Mouse (Mus musculus): ENCODE results near the gene Frs3.

Frs3 gene

GRCm38 (mm10) chr17:47693671-47694441 is 5.0 kb downstream of the Frs3 start:
- DNase-seq, result peak; percentile 98

- no peak for DNase-seq
Observed at GRCm38 (mm10) chr17:47694442-47694502, 5.4 kb downstream of the Frs3 start, which contains the start of gene Gm21981. Gene Gm21981, minus strand, starts transcription at chr17:47694455.

- DNase-seq, result peak; percentile 100
Observed at GRCm38 (mm10) chr17:47694503-47695336, 5.9 kb downstream of the Frs3 start, which contains the start of gene Prickle4. Gene Prickle4, minus strand, starts transcription at chr17:47694736.

DNA sequence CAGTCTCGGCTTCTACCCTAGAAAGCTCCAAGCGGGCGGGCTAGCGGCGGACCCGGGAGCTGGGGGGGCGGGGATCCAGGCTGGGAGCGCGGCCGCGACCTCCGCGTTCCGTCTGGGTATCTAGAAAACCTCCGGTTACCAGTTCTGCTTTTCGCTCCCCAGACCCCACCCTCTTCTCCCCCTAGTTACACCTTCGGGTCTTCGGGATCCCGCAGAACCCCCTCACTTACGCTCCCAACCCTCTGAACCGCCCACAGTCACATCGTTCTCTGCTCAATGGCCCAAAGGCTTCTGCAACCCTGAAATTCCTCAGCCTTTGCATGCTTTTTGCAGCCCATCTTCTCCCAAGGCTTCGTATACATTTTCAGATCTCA is 6.5 kb downstream of the Frs3 start:
- no peak for DNase-seq

GRCm38 (mm10) chr17:47698156-47698555 is 9.3 kb downstream of the Frs3 start:
- DNase-seq, result no peak

DNA sequence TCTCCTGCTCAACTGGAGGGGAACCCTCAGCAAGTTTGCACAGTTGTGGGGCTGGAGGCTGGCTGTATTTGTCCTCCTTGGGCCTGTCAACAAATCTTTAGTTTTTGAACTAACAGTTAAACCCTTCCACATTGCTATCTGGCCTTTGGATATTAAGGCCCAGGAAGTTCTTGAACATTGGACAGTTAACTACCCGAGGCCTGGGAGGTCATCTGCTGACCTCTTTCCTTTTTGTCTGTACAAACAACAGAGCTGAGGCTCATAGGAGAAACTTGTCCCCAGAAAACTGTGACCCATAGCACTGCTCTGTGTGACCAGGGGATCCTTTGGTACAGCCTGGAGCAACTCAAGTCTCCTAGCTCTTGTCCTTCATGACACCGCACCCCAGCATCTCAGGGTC is 10.2 kb downstream of the Frs3 start:
- DNase-seq, result no peak

DNA sequence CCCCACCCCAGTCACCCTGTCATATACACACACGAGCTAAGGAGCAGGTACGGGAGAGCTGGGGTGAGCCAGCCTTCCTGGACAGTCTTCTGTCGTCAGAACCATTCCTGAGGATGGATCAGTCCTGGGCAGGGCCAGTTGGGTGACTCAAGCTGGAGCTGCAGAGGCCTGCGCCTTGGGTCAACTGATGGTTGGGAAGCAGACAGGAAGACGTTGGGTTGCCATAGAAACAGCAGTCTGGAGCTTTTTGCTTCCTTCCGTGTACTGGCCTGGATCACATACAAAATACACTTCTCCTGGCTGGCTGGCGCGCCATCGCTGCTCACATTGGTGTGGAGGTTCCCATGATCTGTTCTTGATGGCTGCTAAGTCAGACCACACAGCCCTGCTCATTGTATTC is 13.0 kb downstream of the Frs3 start:
- no peak for DNase-seq

- DNase-seq, result peak; percentile 93
Observed at GRCm38 (mm10) chr17:47702548-47703345, 13.9 kb downstream of the Frs3 start.

DNA sequence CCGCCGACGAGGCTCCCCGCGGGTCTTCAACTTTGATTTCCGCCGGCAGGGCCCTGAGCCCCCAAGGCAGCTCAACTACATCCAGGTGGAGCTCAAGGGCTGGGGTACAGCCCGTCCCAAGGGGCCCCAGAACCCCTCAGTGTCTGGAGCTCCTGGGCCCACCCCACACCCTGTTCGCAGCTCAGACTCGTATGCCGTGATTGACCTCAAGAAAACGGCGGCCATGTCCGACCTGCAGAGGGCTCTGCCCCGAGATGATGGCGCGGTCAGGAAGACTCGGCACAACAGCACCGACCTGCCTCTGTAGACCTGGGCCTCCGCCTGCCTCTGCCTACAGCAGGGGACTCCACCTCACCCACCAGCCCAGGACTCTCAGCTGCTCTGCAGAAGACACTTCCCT is 14.7 kb downstream of the Frs3 start:
- no peak for DNase-seq

DNA sequence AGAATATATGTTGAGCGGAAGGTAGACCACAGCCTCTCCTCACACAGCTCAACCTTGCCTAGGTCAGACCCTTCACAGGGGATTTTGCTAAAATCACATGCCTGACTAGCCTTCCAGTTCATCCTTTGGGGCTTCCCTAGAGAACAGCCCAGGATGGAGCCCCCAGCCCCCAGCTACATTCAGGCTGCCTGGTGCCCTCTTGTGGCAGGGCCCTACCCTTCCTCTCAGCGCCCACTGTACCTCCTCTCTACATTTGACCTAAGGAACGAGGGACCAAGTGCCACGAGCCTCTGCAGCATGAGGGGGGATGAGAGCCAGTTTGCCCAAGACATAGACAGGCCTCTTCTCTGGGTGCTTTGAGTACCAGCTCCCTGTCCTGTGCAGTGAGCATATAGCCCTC is 15.9 kb downstream of the Frs3 start:
- DNase-seq, result no peak

DNA sequence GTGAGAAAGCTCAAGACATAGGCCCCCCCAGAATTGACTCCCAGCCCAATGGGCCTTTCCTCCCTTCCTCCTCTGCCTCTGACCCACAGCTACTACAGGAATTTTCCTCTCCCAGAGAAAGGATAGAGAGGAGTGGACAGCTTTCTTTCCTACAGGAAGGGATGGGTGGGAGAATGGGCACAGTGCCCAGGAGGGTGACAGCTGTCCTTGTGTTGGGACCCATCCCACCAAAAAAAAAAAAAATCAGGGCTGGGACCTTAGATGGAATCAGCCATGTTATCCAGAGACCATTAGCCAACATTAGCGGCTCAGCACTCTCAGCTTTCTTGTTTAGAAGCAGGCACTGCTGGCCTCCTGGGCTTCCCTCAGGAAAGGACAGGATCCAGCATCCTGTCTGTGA is 17.4 kb downstream of the Frs3 start:
- no peak for DNase-seq

DNA sequence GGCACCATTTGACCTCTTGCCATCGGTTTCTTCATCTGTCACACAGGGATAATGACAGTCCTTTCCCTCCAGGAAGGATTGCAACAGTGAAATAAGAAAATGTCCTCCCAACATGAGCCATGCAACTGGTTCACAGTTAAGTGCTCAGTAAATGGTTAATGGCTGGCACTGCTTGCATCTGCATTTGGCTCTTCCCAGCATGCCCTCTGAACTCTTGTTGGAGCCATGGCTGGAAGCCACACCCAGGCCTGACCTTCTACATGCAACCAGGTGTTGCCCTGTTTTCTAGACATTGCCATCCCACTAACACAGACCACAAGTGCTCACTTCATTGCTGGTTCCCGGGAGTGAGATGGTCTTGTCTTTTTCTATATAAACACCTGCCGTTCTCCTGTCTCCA is 19.1 kb downstream of the Frs3 start:
- no peak for DNase-seq

DNA sequence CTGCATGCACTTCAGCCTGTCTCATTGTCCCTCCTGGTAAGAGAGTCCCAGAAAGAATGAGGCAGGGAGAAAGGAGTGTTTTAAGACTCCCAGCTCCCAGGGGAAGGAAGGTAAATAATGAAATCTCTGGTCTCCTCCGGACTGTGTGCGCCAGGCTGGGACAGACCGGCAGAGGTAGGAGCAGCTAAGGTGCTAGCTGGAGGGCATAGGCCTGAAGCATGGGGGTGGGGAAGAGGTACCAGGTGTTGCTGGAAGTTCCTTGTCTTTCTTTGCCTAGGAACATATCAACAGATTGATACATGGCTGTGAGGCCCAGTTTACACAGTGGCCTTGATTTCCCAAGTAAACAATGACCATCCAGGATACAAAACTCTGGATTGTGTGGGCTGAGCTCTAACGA is 20.1 kb downstream of the Frs3 start:
- DNase-seq, result no peak

GRCm38 (mm10) chr17:47710036-47710435 is 21.2 kb downstream of the Frs3 start:
- no peak for DNase-seq

DNA sequence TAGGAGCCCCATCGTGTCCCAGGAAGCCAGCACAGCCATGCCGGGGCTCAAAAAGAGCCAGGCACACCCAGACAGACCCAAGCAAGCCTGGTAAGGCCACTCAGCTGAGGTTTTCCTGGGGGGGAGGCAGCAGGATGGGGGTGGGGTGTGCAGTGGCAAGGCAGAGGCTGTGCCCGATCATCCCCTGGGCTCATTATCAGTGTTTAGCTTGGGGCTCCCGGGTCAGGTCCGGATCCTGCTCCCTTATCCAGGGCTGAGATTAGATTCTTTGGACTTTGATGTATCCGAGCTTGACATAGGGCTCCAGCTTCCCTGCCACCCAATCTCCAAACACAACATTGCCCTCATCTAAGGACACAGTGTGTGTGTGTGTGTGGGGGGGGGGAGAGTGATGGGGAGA is 23.1 kb downstream of the Frs3 start:
- no peak for DNase-seq

GRCm38 (mm10) chr17:47712889-47713571 is 24.2 kb downstream of the Frs3 start:
- no peak for DNase-seq

DNA sequence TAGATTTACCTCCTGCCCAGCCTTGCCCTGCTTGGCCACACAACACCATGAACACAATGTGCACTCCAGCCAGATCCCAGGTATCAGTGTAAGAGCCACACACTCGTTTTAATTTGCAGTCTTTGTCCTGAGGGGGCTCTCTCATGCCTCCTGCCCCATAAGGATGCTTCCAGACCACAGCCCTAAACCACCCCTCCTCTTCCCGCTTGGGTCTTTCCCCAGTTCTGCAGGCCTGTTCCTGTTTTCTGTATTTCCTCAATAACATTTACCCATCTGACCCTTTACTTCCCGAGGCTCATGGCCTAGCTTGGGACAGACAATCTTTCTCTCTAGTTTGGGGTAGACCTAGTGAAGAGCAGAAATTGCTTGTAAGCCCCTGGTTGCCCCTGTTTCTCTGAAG is 26.2 kb downstream of the Frs3 start:
- no peak for DNase-seq

GRCm38 (mm10) chr17:47721183-47721582 is 32.4 kb downstream of the Frs3 start:
- no peak for DNase-seq

DNA sequence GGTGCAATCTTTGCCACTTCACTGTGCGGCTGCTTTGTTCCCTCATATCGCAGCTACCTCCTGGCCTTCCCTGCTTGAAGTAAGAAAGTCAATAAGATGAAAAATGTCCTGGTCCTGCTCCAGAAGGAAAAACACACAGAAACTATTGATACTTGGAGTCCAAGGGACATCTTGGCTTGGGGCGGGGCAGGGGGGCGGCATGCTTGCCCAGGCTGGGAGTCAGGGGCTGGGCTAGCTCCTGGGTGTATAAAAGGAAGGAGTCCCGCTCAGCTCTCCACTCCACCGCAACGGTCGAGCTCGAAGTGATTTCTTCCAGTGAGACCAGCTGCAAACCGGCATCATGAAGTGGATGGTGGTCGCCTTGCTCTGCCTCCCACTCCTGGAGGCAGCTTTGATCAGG is 37.7 kb downstream of the Frs3 start, which contains the start of gene Pgc:
Gene Pgc, plus strand, starts transcription at position 277 of the 400 bp plus-strand sequence.
- no peak for DNase-seq

GRCm38 (mm10) chr17:47730633-47731575 is 42.1 kb downstream of the Frs3 start:
- DNase-seq, result no peak

GRCm38 (mm10) chr17:47735553-47736100 is 46.8 kb downstream of the Frs3 start:
- no peak for DNase-seq

DNA sequence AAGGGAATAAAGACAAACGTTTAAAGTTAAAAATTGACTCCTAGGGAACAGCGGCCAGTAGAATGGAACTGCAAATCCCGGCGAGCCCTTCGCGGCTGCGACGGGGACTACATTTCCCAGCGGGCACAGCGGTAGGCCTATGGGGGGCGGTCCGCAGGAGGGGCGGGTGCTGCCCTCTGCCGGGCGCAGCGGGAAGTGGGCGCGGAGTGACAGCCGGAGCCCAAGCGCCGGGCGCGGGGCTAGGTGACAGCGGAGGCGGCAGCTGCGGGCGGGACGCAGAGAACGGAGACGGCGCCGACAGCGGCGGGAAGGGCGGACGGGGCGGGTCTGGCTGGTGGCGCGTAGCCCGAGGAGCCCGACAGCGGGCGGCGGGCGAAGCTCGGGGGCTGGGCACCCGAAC is 48.0 kb downstream of the Frs3 start, which contains the start of gene Tfeb:
Gene Tfeb, plus strand, starts transcription at position 175 of the 400 bp plus-strand sequence.
- DNase-seq, result peak; percentile 99
